Mouse (Mus musculus): ENCODE data around the gene Gpr39.

- TF ChIP-seq CTCF (IDR thresholded peaks at IDR 0.05; ENCODE audit: control insufficient read depth, insufficient read depth, low read length) (no peak), POLR2A (IDR thresholded peaks at IDR 0.05; ENCODE audit: borderline replicate concordance, control insufficient read depth, low read depth, low read length) (no peak)
These were observed 14.7 kb upstream of the Gpr39 start for GRCm38 (mm10) chr1:125662058-125662457.

Data from bone marrow, adult 2 months (tissue).